Mouse (Mus musculus) limb, embryonic 15.5 days (tissue): ENCODE measurements around the gene Grin2d. TPM values are rescaled to one million over a fixed set of nuclear protein-coding genes. Genes with fewer than 3 reads are reported as not detected.

Experiments used
- ATAC-seq: fragments of 200-750 bp; cut with Nextera tagmentation; 2 replicates; pipeline ENCODE4 v1.8.0; 2017; ENCODE audit warnings: low read depth, moderate TSS enrichment; ENCODE audit not compliant: insufficient number of reproducible peaks, low FRiP score, low TSS enrichment
- H3K27ac ChIP-seq: fragments of 300-500 bp; sonication (generic); 2 replicates; pipeline ENCODE4 v1.5.1; 2015; ENCODE audit warnings: moderate library complexity, mild to moderate bottlenecking, inconsistent platforms
- H3K27me3 ChIP-seq: fragments of 300-500 bp; sonication (generic); 2 replicates; pipeline ENCODE4 v1.6.1; 2015; ENCODE audit warnings: inconsistent platforms
- H3K36me3 ChIP-seq: fragments of 300-500 bp; sonication (generic); 2 replicates; pipeline ENCODE4 v1.6.1; 2015; ENCODE audit warnings: inconsistent platforms
- H3K4me1 ChIP-seq: fragments of 300-500 bp; sonication (generic); 2 replicates; pipeline ENCODE4 v1.6.1; 2015; ENCODE audit warnings: inconsistent platforms
- H3K4me2 ChIP-seq: fragments of 300-500 bp; sonication (generic); 2 replicates; pipeline ENCODE4 v1.6.1; 2015; ENCODE audit warnings: mild to moderate bottlenecking, inconsistent platforms
- H3K4me3 ChIP-seq: fragments of 300-500 bp; sonication (generic); 2 replicates; pipeline ENCODE4 v1.5.1; 2015; ENCODE audit warnings: mild to moderate bottlenecking, inconsistent platforms
- H3K9ac ChIP-seq: fragments of 300-500 bp; sonication (generic); 2 replicates; pipeline ENCODE4 v1.6.1; 2015; ENCODE audit warnings: inconsistent platforms
- H3K9me3 ChIP-seq: fragments of 300-500 bp; sonication (generic); 2 replicates; pipeline ENCODE4 v1.6.1; 2016; ENCODE audit warnings: inconsistent platforms
- WGBS: fragments of 180-500 bp; shearing (Covaris S2); methylation state at CpG from one replicate; pipeline ENCODE4 v1.1.7; 2015; 5-methylcytosine and 5-hydroxymethylcytosine counted together
- polyA plus RNA-seq: library from polyadenylated mRNA; unstranded; fragments of >200 nt; fragmentation: Nextera tagmentation; extraction: Ambion mirVana; gene quantifications from 2 replicates; pipeline ENCODE4 v1.2.1, GENCODE M21; 2015

The Grin2d gene
- polyA plus RNA-seq, 1 experiment from 2014 or later, result 0.68 TPM

- peak within 1 kb of the TSS; percentile 48 for H3K9ac ChIP-seq
- WGBS, result 1% methylated on average over 40 of the region's 40 CpGs
- no peaks in the 10 kb centered on the region for H3K27me3 ChIP-seq
- ATAC-seq, result peak; percentile 93
- peaks cover 9% of the 10 kb centered on the region; the same call in 1 of the 2 replicates for H3K4me1 ChIP-seq
- no peaks in the 10 kb centered on the region for H3K36me3 ChIP-seq
- H3K9me3 ChIP-seq, result no peaks in the 10 kb centered on the region
- H3K4me2 ChIP-seq, result peak within 1 kb of the TSS; percentile 88
- peak within 1 kb of the TSS; percentile 55 for H3K4me3 ChIP-seq
- H3K27ac ChIP-seq, result peak within 1 kb of the TSS; percentile 84
These were observed 18.5 kb upstream of the Grin2d start, which contains the start of the genes Syngr4 and Tmem143 for GRCm38 (mm10) chr7:45896517-45897257. TSS of gene Syngr4 (minus strand) at chr7:45896714. TSS of gene Tmem143 (plus strand) at chr7:45896941.

GRCm38 (mm10) chr7:45895931-45896516 lies 17.8 kb upstream of the Grin2d start:
- Histone ChIP-seq H3K4me1 (peaks cover 9% of the 10 kb centered on the region; the same call in 1 of the 2 replicates), H3K27ac (no peak overlapping the region; the same call in 1 of the 2 replicates), H3K4me3 (peak overlapping the region; percentile 55), H3K4me2 (peak overlapping the region; percentile 88), H3K27me3 (no peaks in the 10 kb centered on the region), H3K9ac (no peak overlapping the region), H3K9me3 (no peaks in the 10 kb centered on the region), H3K36me3 (no peaks in the 10 kb centered on the region)
- peak; percentile 4; the same call in 1 of the 2 replicates for ATAC-seq
- WGBS, result 77% methylated on average over 6 of the region's 6 CpGs

- Histone ChIP-seq H3K27me3 (no peaks in the 10 kb centered on the region), H3K4me1 (peaks cover 8% of the 10 kb centered on the region; the same call in 1 of the 2 replicates), H3K9ac (no peak overlapping the region), H3K4me2 (no peak overlapping the region), H3K4me3 (no peak overlapping the region), H3K9me3 (no peaks in the 10 kb centered on the region), H3K36me3 (no peaks in the 10 kb centered on the region), H3K27ac (no peak overlapping the region)
- ATAC-seq, result no peak
- WGBS, result 74% methylated on average over 2 of the region's 2 CpGs
These were observed 14.5 kb upstream of the Grin2d start for GRCm38 (mm10) chr7:45892651-45893050.

- H3K4me2 ChIP-seq, result no peak overlapping the region
- 58% methylated on average over 3 of the region's 3 CpGs for WGBS
- 0 out of 2 replicates have a peak overlapping the region, but pooled peaks have one; percentile 27 for H3K27ac ChIP-seq
- no peaks in the 10 kb centered on the region; the same call in 1 of the 2 replicates for H3K4me1 ChIP-seq
- no peak for ATAC-seq
- H3K4me3 ChIP-seq, result no peak overlapping the region
- H3K36me3 ChIP-seq, result peaks cover 34% of the 10 kb centered on the region
- H3K27me3 ChIP-seq, result no peaks in the 10 kb centered on the region
- no peaks in the 10 kb centered on the region for H3K9me3 ChIP-seq
- no peak overlapping the region for H3K9ac ChIP-seq
These were observed 9.1 kb upstream of the Grin2d start for GRCm38 (mm10) chr7:45887246-45887645.

- no peak overlapping the region for H3K9ac ChIP-seq
- H3K4me1 ChIP-seq, result 0 out of 2 replicates have a peak, but pooled peaks cover under 1% of the 10 kb centered on the region
- no peak overlapping the region for H3K4me3 ChIP-seq
- H3K27me3 ChIP-seq, result no peaks in the 10 kb centered on the region
- no peak overlapping the region for H3K27ac ChIP-seq
- 88% methylated on average over 2 of the region's 2 CpGs for WGBS
- peaks cover 94% of the 10 kb centered on the region for H3K36me3 ChIP-seq
- ATAC-seq, result no peak
- no peak overlapping the region for H3K4me2 ChIP-seq
- no peaks in the 10 kb centered on the region for H3K9me3 ChIP-seq
These were observed 2.8 kb upstream of the Grin2d start for GRCm38 (mm10) chr7:45881011-45881410.

- no peak overlapping the region for H3K4me2 ChIP-seq
- no peak for ATAC-seq
- no peaks in the 10 kb centered on the region for H3K27me3 ChIP-seq
- H3K4me1 ChIP-seq, result 0 out of 2 replicates have a peak, but pooled peaks cover 5% of the 10 kb centered on the region
- no peak overlapping the region for H3K4me3 ChIP-seq
- peaks cover 95% of the 10 kb centered on the region for H3K36me3 ChIP-seq
- WGBS, result 93% methylated on average over 4 of the region's 4 CpGs
- H3K9me3 ChIP-seq, result no peaks in the 10 kb centered on the region
- H3K27ac ChIP-seq, result no peak overlapping the region
- no peak overlapping the region for H3K9ac ChIP-seq
These were observed 2.4 kb upstream of the Grin2d start for GRCm38 (mm10) chr7:45880531-45880930.

GRCm38 (mm10) chr7:45876895-45877294 lies 1.3 kb downstream of the Grin2d start:
- 93% methylated on average over 7 of the region's 7 CpGs for WGBS
- peaks cover 24% of the 10 kb centered on the region for H3K4me1 ChIP-seq
- no peak for ATAC-seq

GRCm38 (mm10) chr7:45873061-45873947 lies 4.9 kb downstream of the Grin2d start:
- peaks cover 38% of the 10 kb centered on the region for H3K27me3 ChIP-seq
- peak; percentile 36 for ATAC-seq
- H3K4me2 ChIP-seq, result peak overlapping the region; percentile 85
- no peaks in the 10 kb centered on the region for H3K9me3 ChIP-seq
- H3K27ac ChIP-seq, result peak overlapping the region; percentile 94
- H3K4me3 ChIP-seq, result peak overlapping the region; percentile 83
- 1% methylated on average over 28 of the region's 28 CpGs for WGBS
- peak overlapping the region; percentile 97 for H3K9ac ChIP-seq
- H3K36me3 ChIP-seq, result peaks cover 40% of the 10 kb centered on the region
- peaks cover 51% of the 10 kb centered on the region for H3K4me1 ChIP-seq

More at GRCm38 (mm10) chr7:45876895-45877294, 1.3 kb downstream of the Grin2d start:
- H3K9me3 ChIP-seq, result no peaks in the 10 kb centered on the region
- H3K27ac ChIP-seq, result no peak overlapping the region
- H3K27me3 ChIP-seq, result peaks cover 2% of the 10 kb centered on the region; the same call in 1 of the 2 replicates
- H3K36me3 ChIP-seq, result peaks cover 76% of the 10 kb centered on the region
- no peak overlapping the region for H3K9ac ChIP-seq
- H3K4me3 ChIP-seq, result no peak overlapping the region
- no peak overlapping the region for H3K4me2 ChIP-seq

GRCm38 (mm10) chr7:45872624-45873023 lies 5.6 kb downstream of the Grin2d start, which contains the start of gene Kdelr1:
TSS of gene Kdelr1 (plus strand) at chr7:45872772.
- under 1% methylated on average over 18 of the region's 18 CpGs for WGBS
- Histone ChIP-seq H3K36me3 (peaks cover 35% of the 10 kb centered on the region), H3K27me3 (peaks cover 45% of the 10 kb centered on the region), H3K9ac (peak within 1 kb of the TSS; percentile 97), H3K27ac (peak within 1 kb of the TSS; percentile 94), H3K9me3 (no peaks in the 10 kb centered on the region), H3K4me1 (peaks cover 58% of the 10 kb centered on the region), H3K4me2 (peak within 1 kb of the TSS; percentile 85), H3K4me3 (peak within 1 kb of the TSS; percentile 83)
- ATAC-seq, result peak; percentile 66

- WGBS, result 2% methylated on average over 27 of the region's 30 CpGs
- H3K4me1 ChIP-seq, result peaks cover 63% of the 10 kb centered on the region
- H3K4me2 ChIP-seq, result peak overlapping the region; percentile 60
- H3K4me3 ChIP-seq, result peak overlapping the region; percentile 34
- no peaks in the 10 kb centered on the region for H3K9me3 ChIP-seq
- H3K9ac ChIP-seq, result peak overlapping the region; percentile 31
- H3K27me3 ChIP-seq, result peaks cover 46% of the 10 kb centered on the region
- H3K27ac ChIP-seq, result no peak overlapping the region
- no peak for ATAC-seq
- peaks cover 13% of the 10 kb centered on the region for H3K36me3 ChIP-seq
These were observed 7.7 kb downstream of the Grin2d start for GRCm38 (mm10) chr7:45870282-45871058.
